Mouse (Mus musculus) testis, adult 2 months (tissue): ENCODE results near the gene Fam169b.

Experiments
- CTCF ChIP-seq: fragments of 200-500 bp; IDR thresholded peaks from 2 replicates; pipeline ENCODE4 v1.5.1; 2012; ENCODE audit warnings: low read depth, mild to moderate bottlenecking, inconsistent platforms, low read length, moderate library complexity; ENCODE audit not compliant: control insufficient read depth, insufficient read depth, insufficient replicate concordance
- POLR2A ChIP-seq: fragments of 200-500 bp; IDR thresholded peaks from 2 replicates; pipeline ENCODE4 v1.6.1; 2012; ENCODE audit warnings: low read depth, mild to moderate bottlenecking, inconsistent platforms, low read length, moderate library complexity; ENCODE audit not compliant: control insufficient read depth

GRCm38 (mm10) chr7:68368948-68369347 lies 95.3 kb downstream of the Fam169b start:
- TF ChIP-seq POLR2A (no peak), CTCF (no peak)
